Mouse (Mus musculus): ENCODE data around the gene Slc38a10. TPM values are rescaled to one million over a fixed set of nuclear protein-coding genes. Genes with fewer than 3 reads are reported as not detected.

Slc38a10 gene
- 10 to 100 TPM; 82.9 to 88.8 TPM for total RNA-seq (2021)

DNA sequence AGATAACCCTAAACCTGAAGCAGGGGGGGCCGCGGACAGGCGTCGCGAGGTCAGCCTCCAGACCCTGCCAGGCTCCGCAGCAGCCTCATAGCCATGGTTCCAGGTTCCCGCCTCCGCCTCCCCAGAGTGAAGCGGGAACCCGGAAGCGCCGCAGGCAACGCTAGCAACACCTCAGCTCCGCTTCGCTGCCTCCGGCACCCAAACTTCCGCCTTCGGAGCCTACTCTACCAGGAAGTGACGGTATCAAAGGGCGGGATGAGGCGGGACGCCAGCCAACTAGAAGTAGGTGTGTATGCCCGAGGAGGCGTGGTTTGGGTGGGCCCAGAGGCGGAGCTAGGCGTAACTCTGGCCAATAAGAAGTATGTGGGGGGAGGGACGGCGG, at the start of gene Slc38a10:
TSS of gene Slc38a10 (minus strand) at position 234 of the 382 bp plus-strand sequence.
- intact Hi-C loops (cut with DNase I): no loop called here
- DNase-seq (ENCODE audit: low spot score in 2 of 2): peak; percentile 100

DNA sequence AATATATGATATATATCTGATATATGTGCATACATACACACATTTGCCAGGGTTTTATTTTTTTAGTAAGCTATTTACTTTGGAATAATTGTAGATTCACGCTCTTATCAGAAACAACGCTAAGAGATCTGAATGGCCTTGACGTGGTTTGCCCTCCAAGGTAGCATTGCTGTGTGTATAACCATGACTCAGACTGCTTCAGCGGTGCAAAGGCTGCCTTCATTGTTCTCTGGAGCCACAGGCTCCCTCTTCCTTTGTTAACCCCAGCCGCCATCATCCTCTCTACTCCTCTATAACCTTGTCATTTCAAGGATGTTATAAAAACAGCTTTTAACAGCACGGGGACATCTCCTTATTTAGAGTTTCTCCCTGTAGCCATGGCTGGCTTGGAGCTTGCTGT, 49.5 kb upstream of the Slc38a10 start:
- intact Hi-C loops (cut with DNase I): no loop called here

DNA sequence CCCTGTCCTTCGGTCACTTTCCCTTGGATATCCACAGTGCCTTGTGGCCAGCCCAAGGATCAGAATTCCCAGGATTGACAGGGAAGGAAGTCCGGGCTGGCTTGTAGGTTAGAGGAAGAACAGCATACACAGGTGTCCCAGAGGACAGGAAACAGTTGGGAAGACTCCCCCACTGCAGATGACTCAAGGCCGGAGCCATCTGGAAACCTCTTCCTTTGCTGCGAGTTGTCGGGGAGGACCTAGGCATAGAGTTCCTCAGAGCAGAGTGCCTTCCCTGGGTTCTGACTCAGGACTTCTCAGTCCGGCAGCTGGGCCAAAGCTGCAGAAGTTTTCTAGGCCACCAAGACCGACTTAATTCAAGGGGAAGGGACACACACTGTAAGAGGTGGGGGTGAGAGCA, 48.6 kb upstream of the Slc38a10 start:
- DNase-seq (ENCODE audit: low spot score in 2 of 2): peak in 1 of 2 experiments; percentile 61
- intact Hi-C loops (cut with DNase I): no loop called here

More for the DNA sequence above, 49.5 kb upstream of the Slc38a10 start:
- DNase-seq (ENCODE audit: low spot score in 2 of 2): no peak

DNA sequence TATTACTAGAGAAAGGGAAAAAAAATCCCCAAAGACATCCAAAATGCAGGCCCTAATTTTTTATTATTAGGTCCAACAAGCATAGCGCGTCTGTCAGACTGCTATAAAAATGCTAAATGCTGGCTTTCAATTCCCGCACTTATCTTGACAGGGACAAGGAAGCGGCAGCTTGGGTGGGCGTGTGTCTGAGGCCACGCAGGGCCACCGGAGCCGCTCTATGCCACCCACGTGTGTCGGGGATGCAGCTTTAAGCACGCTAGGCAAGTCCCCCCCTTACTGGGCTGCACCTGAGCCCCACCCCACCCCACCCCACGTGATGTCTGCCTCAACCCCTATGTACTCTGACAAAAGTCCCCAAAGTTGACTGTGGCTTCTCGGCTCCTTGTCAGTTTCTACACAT, 47.7 kb upstream of the Slc38a10 start:
- intact Hi-C loops (cut with DNase I): no loop called here
- DNase-seq (ENCODE audit: low spot score in 2 of 2): no peak

DNA sequence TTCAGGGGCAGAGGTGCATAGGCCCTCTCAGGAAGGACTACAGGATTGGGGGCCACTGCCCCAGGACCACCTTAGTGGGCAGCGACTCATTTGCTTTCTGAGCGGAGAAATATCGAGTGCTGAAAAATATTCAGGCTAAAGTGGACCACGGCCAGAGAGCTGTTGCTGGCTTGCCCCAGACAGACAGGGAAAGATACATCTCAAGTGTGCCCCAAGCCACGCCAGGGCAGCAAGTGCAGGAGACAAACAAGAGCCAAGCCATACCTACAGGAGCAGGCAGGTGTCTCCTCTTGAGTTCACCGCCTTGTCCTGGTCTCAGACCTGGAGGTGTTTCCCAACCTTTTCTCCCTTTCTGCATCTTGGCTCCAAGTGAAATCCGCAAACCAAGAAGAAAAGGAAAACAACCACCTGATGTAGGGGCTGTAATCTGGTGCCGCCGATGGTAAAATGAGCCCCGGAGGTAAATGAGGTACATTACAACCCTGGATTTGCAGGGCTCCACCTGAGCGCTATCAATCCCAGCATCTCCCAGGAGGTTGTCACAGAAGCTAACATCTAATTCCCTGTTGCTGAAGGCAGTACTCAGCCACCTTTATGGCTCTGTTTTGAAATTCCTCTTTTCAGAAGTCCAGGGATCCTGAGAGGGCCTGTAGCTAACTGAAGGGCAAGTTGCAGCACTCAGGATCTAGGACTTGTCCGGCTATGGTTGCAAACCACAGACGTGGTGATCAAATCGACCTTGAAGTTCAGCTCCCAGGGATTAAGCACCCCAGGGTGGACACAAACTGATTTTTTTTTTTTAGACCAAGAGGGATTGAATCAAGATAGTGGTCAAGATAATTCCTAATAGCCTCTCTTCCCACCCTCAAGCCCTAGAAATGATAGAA, 39.6 kb upstream of the Slc38a10 start:
- no peak for DNase-seq (ENCODE audit: low spot score in 2 of 2)
- intact Hi-C loops (cut with DNase I): loop anchor here (2.0 kb wide), 1 partner anchor 158 kb away; the partner anchor contains the start of gene Actg1

DNA sequence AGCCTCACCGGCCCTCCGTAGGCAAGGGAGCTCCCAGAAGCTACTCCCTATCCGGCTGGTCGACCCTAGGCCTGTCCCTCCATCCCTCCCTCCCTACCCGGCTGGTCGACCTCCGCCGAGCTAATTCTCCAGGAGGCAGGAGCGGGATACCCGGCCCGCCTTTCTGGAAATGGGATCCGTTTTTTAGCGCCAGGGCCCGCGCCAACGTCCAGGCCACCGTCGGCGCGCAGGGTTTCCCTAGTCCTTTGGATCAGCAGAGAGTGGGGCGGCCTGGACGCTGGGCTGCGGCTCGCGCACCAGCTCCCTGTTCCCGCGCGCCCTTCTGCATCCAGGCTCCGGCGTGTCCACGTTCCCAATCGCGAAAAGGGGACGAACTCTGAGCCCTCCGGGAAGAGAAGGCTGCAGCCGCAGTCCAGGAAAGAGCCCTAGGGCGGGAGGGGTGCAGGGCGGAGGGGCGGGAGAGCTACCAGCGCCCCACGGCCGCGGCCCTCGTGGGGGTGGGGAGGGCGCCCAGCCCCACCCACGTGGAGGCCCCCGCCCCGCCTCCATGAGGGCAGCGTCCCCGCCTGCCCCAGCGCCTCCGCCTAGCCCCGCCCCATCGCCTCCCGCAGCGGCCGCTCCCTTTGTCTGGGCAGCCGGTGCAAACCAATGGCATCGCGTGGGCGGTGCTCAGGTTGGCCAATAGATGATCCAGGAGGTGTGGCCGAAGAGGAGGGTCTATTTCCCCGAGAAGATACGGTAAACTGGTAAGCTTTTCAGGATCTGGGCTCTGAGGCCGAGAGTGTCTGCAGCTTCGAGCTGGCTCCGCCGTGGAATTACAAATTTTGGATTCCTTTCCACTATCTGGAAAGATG, 38.5 kb upstream of the Slc38a10 start:
- intact Hi-C loops (cut with DNase I): loop anchor here (2.0 kb wide), 1 partner anchor 159 kb away; the partner anchor contains the start of gene Actg1
- peak; percentile 99 for DNase-seq (ENCODE audit: low spot score in 2 of 2)

DNA sequence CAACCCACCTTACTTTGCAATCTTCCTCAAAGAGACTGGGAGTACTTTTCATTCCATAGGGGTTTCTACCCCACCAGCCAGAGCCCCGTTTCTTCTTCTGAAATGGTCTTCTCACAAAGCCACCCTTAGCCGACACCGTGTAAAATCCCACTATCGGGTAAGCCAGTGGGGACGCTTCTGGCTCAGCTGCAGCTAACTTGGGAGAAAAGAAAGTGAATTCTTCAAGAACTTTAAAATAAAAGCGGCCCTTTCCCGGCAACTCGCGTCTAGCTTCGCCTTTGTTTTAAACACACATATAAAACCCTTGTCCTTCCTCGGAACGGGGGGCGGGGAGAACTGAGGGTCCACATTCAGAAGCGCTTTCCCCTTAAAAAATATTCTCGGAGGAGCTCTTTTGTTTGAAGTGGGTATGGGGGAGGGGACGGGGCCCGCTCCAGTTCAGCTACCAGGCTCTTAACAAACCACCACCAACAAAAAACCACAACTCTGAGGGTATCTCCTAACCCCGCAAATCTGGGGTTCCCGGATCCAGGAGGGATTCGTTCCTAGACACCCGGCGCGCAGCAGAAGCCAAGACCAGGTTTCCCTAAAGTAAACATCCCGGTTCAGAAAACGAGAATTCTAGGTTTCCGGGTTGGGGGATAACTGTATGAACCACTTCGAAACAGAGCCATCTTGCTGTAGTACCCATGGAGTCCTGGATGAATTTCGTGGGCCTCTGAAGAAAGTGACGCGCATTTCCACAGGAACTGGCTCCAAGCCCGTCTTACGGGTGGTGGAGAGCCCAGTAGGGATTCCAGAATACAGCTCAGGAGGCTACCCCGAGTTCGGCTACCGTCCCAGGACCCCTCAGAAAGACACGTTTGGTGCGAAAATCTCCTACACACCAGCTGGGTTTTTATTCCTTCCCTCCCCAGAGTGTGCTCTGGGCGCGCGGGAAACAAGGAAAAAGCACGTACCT, 37.6 kb upstream of the Slc38a10 start:
- intact Hi-C loops (cut with DNase I): loop anchor here (1.0 kb wide), 1 partner anchor 48 kb away; no protein-coding TSS in a partner anchor
- peak; percentile 49 to 57 for DNase-seq (ENCODE audit: low spot score in 2 of 2)

DNA sequence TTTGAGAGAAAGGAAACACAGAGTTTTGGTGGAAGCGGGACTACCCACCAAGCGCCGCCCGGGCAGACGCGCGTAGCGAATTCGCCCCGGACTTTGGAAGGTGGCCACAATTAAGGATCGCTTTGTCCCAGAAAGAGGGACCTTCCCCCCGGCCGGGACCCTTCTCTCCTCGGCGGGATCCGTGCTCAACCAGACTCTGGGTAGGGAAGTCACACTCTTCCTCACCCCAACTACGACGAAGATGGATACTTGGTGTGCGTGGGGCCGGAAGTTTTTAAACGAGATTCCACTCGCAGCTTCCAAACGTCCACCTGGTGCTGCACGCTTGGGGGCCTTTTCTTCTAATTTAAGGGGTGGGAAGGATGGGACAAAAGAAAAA, 36.9 kb upstream of the Slc38a10 start:
- DNase-seq (ENCODE audit: low spot score in 2 of 2): peak; percentile 29 to 45
- intact Hi-C loops (cut with DNase I): loop anchor here (1.0 kb wide), 1 partner anchor 48 kb away; no protein-coding TSS in a partner anchor

DNA sequence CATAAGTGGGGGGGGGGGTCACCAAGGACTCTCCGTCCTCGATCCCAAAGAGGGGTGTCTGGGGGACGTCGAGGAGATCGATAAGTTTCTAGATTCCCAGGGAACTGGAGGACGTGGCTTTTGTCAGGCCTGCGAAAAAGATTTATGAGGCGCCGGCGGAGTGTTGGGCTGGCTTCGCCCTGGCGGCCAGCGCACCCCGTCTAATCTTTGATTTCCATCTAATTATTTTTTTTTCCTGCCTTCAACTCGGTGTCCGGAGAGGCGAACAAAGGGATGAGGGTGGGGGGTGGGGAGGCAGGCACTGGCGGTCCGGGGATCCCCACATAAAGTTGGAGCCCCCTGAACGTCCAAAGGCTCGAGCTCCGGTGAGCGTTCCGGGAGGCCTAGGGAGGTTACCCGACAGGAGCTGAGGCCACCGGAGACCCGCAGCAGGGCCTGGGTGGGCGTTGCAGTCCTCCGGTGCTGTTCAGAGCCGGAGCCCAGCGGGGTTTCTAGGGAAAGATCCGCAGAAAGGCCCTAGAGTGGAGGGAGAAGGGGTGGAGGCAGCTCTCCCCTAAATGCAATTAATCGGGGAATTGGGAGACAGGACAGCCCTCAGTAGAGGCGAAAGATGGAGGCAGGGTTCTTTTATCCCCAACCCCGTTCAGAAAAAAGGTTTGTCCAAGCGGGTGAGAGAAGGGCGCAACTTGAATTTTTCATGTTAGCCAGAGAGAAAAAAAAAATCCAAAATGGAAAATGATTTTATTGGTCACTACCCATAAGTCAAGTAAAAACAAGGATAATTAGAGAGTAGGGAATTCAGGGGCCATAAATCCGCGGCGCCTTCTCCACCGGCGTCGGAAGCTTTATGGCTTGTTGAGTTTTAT, 36.3 kb upstream of the Slc38a10 start:
- intact Hi-C loops (cut with DNase I): loop anchor here (1.0 to 2.0 kb wide), 2 partner anchors 49 to 119 kb away; no protein-coding TSS in a partner anchor
- DNase-seq (ENCODE audit: low spot score in 2 of 2): peak in 1 of 2 experiments; percentile 21

DNA sequence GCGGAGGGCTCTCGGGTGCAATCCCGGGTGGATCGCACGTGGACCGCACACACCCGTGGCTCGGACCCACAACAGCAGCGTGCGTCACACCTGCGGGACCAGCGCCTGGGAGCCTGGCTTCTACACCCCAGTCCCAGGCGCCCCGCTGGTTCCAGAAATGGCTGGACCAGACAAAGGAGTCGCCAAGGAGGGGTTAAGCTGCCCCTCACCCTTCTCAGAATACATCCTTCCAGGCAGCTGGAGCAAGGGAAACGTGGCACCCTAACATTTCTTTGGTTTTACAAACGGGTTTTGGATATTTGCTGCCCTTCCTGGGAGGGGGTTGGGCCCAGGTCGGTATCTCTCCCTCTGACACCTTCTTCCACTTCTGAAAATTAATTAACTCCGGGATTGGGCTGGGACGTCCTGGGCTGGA, 35.7 kb upstream of the Slc38a10 start:
- intact Hi-C loops (cut with DNase I): loop anchor here (1.0 to 2.0 kb wide), 2 partner anchors 43 to 120 kb away; no protein-coding TSS in a partner anchor
- peak in 1 of 2 experiments; percentile 13 for DNase-seq (ENCODE audit: low spot score in 2 of 2)

DNA sequence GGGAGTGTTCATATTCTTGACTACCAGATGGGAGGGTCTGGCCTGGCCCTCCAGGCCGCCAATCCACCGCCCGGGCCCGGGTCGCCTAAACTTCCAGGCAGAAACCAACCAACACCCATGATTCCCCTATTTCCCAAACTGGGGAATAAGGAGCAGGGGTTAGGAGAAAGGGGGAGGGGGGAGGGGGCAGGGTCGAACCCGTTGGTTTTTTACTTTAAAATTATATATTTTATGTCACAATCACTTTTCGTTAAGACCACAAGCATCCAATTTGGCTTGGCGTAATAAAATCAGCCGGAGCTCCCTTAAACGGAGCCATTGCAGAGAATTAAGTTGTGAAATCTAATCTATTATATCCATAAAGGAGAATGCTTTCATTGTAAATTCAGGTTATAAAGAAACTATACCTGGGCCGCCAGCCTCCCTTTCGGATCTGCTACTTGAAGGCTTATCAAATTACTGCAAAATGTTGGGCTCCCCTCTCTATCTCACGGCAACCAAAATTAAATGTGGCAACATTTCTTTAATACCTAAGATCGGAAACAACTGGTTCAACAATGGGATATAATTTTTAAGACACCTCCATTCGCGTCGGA, 35.1 kb upstream of the Slc38a10 start:
- intact Hi-C loops (cut with DNase I): loop anchor here (1.0 to 2.0 kb wide), 2 partner anchors 44 to 121 kb away; no protein-coding TSS in a partner anchor
- no peak for DNase-seq (ENCODE audit: low spot score in 2 of 2)

DNA sequence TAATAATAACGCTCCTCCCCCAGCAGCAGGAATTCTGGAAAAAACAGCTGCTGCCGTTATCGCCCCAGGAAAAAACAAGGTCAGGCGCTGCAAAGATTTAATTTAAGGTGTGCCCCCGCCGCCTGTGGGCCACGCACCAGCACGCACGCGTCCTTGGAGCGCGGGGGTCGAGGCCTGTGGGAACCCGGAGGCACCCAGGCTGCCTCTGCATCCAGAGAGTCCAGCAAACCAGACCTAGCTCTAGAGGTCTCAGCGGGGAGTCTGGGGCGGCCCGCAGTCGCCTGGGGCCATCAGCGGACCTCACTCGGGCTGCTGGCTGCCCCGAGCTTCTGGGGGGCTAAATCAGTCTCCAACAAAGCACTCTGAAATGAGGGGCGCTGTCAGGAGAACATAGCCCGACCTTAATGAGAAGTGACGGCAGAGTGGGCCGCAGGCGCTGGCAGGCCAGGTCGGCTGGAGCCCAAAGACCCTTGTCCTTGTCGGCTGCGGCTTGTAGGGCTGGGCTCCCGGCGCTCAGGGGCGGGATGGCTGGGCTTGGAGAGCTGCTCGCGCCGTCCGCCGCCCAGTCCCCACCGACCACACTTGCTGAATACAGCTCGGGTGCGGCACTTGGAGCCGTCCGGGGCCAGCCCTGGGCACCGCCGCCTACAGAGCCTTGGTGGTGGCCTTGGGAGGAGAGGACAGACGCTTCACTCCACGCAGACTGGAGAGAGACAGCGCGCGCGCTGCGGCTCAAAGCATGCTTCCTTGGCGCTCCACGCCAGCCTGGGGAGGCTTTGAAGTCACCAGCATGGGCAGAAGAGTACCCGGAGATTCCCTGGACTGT, 34.4 kb upstream of the Slc38a10 start:
- intact Hi-C loops (cut with DNase I): loop anchor here (1.0 to 2.0 kb wide), 2 partner anchors 45 to 121 kb away; no protein-coding TSS in a partner anchor
- DNase-seq (ENCODE audit: low spot score in 2 of 2): peak; percentile 27 to 57

DNA sequence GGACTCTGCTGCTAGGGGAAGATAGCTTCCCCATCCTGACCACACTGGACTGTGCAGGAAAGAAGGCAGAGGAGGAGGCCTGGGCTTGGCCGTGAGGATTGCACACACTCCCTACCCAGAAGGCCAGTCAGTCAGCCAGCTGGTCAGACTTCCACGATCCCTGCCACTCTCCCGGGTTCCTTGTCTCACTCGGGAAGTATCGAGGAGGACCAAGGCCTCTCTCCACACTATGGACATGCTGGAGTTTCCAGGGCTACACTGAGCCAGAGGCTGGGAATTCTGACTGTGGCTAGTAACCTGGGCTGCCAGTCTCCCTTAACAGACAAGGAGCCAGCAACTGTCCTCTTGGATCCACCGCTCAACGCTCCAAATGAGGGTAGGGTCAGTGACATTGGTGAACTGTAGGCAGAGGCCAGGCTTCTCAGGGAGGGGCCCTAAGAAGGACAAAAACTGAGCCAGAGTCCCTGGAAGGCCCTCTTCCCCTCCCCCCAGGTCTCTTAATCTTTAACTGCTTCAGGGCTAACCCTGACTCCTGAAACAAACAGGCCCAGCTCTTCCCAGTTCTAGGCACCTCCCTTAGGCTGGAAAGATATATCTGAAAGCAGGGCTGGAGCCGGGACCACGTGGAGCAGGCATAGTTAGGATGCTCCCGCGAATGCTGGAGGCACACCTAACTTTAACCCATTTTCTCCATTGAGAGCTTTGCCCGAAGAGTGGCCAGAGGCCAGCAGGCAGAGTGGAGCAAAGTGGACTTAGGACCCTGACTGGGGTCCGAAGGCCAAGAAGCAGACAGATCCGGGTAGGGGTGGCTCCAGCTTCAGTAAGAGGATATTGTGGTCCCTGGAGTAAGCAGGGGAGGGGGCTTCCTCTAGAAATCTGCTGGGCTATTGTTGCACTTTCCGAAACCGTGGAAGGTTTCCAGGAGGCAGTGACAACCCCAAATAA, 33.5 kb upstream of the Slc38a10 start:
- DNase-seq (ENCODE audit: low spot score in 2 of 2): no peak
- intact Hi-C loops (cut with DNase I): no loop called here

DNA sequence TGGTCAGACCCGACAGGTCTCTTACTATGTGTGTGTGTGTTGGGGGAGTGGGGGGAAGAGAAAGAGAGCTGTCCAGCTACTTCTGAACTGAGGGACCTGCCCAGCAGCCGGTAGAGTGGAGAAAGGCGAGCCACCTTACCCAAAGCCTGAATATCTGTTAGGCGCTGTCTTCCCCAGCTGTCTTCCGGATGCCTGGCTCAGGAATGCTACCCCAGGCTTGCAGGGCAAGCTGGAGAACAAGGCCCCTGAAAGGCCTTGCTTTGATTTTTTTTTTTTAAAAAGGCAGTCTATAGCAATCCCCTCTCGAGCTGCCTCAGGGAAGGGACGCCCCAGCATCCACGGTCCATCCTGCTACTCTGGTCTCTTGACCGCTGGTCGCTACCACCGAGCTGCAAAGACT, 32.6 kb upstream of the Slc38a10 start:
- intact Hi-C loops (cut with DNase I): no loop called here
- no peak for DNase-seq (ENCODE audit: low spot score in 2 of 2)

DNA sequence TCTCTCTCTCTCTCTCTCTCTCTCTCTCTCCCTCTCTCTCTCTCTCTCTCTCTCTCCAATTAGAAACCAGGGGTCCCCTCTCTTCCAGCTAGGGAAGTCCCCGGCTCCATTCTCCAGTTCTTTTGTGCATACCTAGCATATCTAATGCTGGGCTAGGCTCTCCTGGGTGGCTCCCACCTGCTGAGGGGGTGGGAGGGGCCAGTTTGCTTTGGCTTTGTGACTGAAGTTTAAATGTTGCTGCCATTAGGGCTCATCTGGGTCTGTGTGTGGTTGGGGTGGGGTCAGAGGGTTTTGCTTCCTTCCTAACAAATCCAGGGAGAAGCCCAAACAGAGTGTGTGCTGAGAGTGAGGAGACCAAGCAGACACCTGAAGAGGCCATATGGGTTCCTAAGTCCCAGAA, 32.0 kb upstream of the Slc38a10 start:
- intact Hi-C loops (cut with DNase I): no loop called here
- no peak for DNase-seq (ENCODE audit: low spot score in 2 of 2)

Measured in left cerebral cortex, postnatal 25 days (tissue).